Mouse (Mus musculus): ENCODE measurements around the gene Fam43a. TPM values are rescaled to one million over a fixed set of nuclear protein-coding genes. Genes with fewer than 3 reads are reported as not detected.
A peak's percentile ranks its signal among the peaks of the same experiment; 100 is the strongest.

Gene Fam43a
- total RNA-seq, 1 experiment from 2014 or later = 12.6 TPM

DNA sequence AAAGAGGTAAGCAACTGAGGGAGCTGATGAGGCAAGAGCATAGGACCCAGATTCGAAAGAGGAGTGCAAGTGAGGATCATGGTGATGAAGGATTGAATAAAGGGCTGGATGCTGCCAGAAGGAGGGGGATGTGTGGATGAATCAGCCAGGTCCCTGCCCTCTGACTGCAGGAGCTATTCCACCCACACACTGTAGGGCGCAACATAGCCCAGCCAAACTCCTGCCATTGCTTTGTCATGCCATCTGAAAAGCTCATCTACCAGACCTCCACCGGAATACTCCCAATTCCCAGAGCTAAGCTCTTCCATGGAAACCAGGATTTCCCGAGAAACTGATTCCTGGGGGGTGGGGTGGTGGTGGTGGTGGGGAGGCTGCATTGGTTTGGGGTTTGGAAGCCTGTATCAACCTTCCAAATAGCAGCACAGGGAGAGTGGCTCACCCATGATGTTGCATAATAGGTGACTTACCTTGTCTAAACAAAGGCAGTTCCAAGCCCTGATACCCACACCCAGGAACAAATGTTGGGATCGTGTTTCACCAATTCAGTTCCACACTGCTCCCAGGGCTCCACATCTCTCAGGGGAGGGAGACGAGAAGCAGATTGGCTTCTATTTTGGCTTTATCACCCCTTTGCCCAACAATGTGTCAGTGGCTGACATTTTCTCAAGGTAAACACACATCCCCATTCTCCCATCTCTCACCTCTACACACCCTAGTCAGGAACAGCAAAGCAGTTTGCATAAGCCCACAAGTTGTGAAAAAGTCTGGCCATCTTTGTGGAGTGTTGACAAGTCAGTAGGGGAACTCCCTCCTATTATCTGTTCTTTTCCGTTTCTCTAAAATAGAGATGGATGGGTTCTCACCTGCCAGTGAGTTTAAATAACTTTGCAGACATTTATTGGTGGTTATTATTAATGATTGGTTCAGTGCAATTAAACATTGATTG, 9.0 kb upstream of the Fam43a start:
- no peak for ATAC-seq (replicated peaks in 1 of 2; ENCODE audit: insufficient read depth in 1 of 2, low FRiP score in 2 of 2, low TSS enrichment in 1 of 2, low read depth in 1 of 2, poor library complexity in 2 of 2, severe bottlenecking in 2 of 2)

DNA sequence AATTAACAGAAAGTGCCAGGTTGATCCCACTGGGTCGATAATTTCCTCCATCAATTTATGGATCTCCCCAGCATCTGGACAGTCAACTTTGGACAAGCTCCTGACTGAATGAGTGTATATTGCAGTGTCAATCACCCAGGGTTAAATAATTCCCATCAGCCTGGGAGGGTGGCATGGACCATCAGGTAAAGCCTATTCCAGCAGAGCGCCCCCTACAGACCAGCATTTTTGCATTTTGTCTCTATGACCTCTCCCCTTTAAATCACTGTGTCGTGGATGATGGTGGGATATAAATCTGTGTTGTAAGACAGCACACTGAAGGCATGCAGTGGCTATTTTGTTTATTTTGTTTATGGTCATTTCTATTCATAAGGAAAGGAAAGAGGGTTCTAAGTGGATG, 7.5 kb upstream of the Fam43a start:
- no peak for ATAC-seq (replicated peaks in 1 of 2; ENCODE audit: insufficient read depth in 1 of 2, low FRiP score in 2 of 2, low TSS enrichment in 1 of 2, low read depth in 1 of 2, poor library complexity in 2 of 2, severe bottlenecking in 2 of 2)

DNA sequence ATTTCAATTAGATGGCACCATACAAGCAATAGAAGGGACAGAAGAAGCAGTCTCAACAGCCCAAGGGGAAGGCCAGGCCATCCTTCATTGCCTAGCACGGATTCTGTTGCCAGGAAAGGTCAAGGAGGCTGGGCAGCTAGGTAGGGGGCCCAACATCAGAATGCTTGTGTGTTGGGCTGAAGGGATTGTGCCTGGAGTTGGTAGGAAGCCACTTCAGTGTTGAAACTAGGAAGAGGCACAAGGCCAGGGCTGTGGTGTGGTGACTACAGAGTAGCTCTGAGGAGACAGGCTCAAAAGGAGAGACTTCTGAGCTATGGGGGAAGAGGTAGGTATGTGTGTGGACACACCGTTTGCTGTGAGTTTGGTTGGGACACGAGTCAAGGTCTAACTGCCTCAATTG, 4.2 kb upstream of the Fam43a start:
- ATAC-seq (replicated peaks in 1 of 2; ENCODE audit: insufficient read depth in 1 of 2, low FRiP score in 2 of 2, low TSS enrichment in 1 of 2, low read depth in 1 of 2, poor library complexity in 2 of 2, severe bottlenecking in 2 of 2) = no peak

DNA sequence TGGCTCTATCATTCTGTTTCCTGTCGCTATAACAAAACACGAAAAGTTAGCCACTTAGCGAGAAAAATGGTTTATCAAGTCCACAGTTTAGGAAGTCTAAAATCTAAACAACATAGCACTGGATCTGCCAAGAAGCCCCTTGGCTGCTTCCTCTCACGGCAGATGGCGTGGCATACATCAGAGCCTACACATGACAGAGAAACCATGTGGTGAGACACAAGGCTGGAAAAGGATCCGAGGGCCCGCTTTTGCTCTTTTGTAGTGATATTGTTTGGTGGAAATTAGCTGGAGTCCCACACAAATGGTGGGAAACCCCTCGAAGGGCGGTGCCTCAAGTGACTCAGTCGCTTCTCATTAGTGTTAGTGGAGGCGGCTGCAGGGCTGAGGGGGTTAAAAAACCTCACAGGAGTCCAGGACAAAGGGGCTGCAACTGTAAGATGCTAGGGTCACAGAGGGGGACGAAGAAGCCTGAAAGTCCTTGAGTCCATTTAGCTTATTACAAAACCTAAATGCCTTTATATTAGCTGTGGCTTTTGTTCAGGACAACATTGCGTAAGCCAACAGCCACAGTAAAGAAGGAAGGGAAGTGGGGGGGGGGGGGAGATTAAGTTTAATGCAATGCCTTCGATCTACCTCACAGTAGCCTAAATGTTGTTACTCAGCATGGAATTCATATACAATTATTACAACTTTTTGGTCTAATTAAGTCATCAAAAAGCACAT, 3.5 kb upstream of the Fam43a start:
- ATAC-seq (replicated peaks in 1 of 2; ENCODE audit: insufficient read depth in 1 of 2, low FRiP score in 2 of 2, low TSS enrichment in 1 of 2, low read depth in 1 of 2, poor library complexity in 2 of 2, severe bottlenecking in 2 of 2) = no peak

DNA sequence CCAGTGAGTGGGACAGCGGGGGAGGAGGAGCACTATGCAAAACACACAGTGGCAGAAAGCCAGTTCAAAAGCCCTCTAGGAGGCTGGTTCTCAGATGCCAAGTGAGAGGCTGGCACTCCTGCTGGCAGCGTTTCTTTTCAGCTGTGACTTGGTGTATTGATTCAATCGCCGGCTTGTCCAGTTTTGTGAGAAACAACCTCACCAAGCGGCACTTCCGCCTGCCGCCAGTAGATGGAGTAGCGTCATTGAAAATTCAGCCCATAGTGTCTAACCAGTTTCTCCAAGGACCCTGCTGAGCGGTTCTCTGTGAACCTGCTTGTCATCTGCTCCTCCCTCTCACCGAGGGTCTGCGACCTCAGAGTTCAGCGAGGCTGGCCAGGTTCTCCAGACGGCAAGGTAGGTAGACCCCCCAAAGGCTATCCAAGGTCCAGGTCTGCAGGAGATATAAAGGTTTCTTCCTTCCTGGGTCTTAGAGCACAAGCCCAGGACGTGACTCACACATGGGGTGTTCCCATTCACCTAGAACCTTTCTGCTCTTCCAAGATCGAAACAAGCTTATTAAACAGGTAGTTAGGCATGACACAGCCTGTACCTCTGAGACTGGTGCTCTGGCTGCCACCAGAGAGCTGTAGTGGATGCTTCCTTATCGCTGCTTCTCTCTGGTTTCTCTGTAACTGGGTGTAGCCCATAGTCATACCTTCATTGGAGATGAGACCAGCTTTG, 2.4 kb upstream of the Fam43a start:
- ATAC-seq (replicated peaks in 1 of 2; ENCODE audit: insufficient read depth in 1 of 2, low FRiP score in 2 of 2, low TSS enrichment in 1 of 2, low read depth in 1 of 2, poor library complexity in 2 of 2, severe bottlenecking in 2 of 2) = peak; percentile 49 to 54

DNA sequence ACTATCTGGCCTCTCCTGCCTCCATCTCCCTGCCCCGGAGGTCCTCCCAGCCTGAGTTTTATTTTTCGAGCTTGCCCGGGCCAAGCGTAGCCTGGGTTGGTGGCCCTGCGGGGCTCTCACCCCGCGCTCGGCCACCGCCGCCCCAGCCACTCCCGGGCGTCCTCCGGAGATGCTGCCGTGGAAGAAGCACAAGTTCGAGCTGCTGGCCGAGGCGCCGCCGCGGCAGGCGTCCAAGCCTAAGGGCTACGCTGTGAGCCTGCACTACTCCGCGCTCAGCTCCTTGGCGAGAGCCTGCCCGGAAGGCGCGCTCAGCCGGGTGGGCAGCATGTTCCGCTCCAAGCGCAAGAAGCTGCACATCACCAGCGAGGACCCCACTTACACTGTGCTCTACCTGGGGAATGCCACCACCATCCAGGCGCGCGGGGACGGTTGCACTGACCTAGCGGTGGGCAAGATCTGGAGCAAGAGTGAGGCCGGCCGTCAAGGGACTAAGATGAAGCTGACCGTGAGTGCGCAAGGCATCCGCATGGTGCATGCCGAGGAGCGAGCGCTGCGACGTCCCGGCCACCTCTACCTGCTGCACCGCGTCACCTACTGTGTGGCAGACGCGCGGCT, 1.0 kb downstream of the Fam43a start:
- ATAC-seq (replicated peaks in 1 of 2; ENCODE audit: insufficient read depth in 1 of 2, low FRiP score in 2 of 2, low TSS enrichment in 1 of 2, low read depth in 1 of 2, poor library complexity in 2 of 2, severe bottlenecking in 2 of 2) = no peak

DNA sequence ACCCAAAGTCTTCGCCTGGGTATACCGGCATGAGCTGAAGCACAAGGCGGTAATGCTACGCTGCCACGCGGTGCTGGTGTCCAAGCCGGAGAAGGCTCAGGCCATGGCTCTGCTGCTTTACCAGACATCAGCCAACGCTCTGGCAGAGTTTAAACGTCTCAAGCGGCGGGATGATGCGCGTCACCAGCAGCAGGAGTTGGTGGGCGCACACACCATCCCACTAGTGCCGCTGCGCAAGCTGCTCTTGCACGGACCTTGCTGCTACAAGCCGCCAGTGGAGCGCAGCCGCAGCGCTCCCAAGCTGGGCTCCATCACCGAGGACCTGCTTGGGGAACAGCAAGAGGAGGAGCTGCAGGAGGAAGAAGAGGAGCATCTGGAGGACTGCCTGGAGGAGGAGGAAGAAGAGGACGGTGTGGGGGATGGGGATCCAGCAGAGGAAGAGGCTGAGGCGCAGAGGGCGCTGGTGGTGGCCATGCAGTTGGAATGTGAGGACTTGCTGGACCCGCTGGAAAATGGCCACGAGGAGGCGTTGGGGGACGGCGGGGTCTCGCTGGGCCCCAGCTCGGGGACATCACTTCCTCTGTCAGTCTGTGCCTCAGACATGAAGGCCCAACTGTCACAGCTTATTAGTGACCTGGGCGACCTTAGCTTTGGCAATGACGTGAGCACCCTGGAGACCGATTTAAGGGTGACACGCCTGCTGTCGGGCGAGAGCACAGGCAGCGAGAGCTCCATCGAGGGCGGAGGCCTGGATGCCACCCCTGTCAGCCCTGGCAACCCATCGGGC, 1.7 kb downstream of the Fam43a start:
- ATAC-seq (replicated peaks in 1 of 2; ENCODE audit: insufficient read depth in 1 of 2, low FRiP score in 2 of 2, low TSS enrichment in 1 of 2, low read depth in 1 of 2, poor library complexity in 2 of 2, severe bottlenecking in 2 of 2) = no peak

DNA sequence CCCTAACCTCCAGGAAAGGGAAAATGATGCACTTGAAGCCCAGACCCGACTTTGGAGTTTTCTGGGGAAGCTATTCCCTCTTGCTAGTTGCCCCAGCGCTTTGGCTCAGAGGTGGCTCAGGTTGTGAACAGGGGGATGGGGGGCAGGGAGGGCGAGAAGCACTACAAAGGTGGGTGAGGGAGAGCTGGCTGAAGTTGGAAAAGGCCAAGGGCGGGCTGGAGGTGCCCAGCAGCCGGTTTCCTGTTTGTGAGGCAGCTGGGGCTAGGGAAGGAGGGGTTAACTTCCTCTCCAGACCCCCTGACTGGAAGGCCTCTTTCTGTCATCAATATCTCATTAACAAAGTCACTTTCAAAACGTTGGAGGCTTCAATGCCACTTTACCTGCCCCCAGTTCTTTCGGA, 2.4 kb downstream of the Fam43a start:
- ATAC-seq (replicated peaks in 1 of 2; ENCODE audit: insufficient read depth in 1 of 2, low FRiP score in 2 of 2, low TSS enrichment in 1 of 2, low read depth in 1 of 2, poor library complexity in 2 of 2, severe bottlenecking in 2 of 2) = no peak

DNA sequence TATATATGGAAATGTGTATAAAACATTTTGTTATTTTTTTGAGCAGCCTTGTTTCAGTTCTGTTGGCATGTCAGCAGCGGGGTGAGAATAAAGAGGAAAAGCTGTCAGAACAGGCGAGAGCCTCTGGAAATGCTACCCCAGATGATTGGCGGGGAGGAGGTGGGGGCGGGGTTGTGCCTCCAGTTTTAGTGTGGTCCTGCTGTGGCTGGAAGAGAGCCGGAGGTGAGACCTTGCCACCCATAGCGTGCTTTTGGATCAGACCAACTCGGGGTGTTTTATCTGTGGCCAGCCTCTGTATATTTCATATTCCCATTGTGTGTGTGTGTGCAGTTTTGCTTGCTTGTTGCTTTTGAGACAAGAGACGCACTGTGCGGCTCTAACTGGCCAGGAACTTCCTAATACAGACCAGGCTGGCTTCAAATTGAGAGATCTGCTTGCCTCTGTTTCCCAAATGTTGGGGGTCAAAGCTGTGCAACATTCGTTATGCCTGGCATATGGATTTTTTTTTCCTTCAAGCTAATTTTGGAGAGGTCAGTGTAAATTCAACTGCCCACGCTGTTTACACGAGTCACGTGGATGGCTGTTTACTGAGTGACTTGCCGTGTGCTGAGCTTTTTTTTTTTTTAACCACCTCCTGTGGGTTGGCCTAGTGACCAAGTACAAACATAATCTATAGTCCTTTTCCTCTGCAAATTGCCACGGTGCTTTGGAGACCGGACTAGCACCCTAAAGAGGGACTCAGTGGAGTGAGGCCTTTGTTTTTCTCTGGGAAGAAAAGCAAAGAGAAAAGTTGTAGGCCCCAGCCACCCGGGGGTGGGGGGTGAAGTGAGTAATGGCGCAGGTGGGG, 3.4 kb downstream of the Fam43a start:
- no peak for ATAC-seq (replicated peaks in 1 of 2; ENCODE audit: insufficient read depth in 1 of 2, low FRiP score in 2 of 2, low TSS enrichment in 1 of 2, low read depth in 1 of 2, poor library complexity in 2 of 2, severe bottlenecking in 2 of 2)

DNA sequence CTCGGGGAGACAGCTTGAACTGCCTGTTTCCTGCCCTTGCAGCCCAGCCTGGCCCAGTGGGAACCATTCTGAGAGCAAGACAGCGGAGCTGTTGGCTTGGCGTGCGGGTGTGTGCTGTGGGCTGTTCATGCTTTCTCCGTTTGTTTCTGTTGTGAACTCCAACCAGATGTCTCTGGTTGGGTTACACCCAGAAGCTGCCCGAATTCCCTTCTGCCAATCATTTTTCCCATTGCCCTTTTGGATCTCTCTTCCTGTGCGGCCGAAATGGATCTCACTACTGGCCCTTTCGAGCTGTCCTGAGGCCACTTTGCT, 4.0 kb downstream of the Fam43a start:
- no peak for ATAC-seq (replicated peaks in 1 of 2; ENCODE audit: insufficient read depth in 1 of 2, low FRiP score in 2 of 2, low TSS enrichment in 1 of 2, low read depth in 1 of 2, poor library complexity in 2 of 2, severe bottlenecking in 2 of 2)

DNA sequence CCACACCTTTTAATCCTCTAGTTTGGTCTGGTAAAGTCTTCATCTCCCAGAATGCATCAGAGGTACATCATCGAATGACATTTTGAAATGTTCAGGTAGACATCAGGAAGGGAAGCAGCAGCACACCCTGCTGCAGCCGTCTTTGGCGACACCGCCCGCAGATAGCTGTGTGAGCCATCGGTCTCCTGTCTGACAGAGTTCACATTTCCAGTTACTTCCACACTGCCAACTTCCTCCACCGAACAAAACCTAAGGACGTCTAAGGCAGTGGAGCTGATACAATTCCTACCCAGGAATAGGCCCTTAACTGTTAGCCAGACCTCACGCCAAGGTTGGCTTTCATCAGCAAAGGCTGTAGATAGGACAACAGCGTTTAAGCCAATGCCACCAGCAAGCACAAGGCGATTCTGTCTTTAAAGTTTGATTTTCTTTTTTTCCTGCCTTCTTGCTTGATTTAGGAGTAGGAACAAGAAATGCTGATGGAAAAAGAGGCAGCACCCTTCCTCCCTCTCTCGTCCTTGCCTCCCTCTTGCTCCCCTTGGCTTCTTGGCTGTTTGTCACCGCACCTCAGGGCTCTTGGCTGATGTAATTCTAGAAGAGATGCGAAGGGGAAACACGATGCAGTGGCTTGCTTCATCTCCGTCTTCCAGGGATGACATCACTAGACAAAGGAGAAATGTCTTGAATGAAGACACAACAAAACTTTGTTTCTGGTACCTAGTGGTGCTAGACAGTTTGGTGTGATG, 4.7 kb downstream of the Fam43a start:
- no peak for ATAC-seq (replicated peaks in 1 of 2; ENCODE audit: insufficient read depth in 1 of 2, low FRiP score in 2 of 2, low TSS enrichment in 1 of 2, low read depth in 1 of 2, poor library complexity in 2 of 2, severe bottlenecking in 2 of 2)

DNA sequence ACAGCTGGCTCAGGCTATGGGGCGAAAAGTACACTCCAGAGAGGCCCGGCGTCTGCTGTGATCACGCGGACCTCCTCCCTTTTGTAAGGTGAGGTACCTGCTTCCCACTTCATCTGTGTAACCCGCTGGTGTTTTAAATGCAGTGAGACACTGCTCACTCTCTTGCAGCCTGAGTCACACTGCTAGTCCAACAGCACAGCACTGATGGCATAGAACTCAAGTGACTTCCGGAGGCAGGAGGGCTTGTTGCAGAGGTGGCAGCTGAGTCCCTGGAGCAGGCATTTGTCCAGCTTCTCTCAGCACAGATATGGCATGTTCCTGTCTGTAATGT, 5.2 kb downstream of the Fam43a start:
- no peak for ATAC-seq (replicated peaks in 1 of 2; ENCODE audit: insufficient read depth in 1 of 2, low FRiP score in 2 of 2, low TSS enrichment in 1 of 2, low read depth in 1 of 2, poor library complexity in 2 of 2, severe bottlenecking in 2 of 2)

DNA sequence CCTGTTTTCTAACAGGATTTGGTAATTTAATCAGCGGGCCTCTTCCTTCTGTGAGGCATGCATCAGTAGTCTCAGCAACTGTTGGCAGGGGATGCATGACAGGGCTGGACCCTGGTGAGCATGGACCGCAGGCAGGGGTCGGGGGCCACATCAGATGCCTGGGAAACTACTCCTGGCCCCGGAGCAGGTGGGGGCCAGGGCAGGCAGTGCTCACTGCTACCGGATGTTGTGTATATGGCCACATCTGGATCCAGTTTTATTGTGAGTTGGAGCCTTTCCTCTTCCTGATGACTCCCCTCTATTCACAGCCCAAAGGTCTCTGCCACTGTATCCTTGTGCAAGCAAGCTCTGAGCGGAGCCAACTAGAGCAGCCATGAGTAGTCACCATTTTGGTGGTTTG, 6.0 kb downstream of the Fam43a start:
- ATAC-seq (replicated peaks in 1 of 2; ENCODE audit: insufficient read depth in 1 of 2, low FRiP score in 2 of 2, low TSS enrichment in 1 of 2, low read depth in 1 of 2, poor library complexity in 2 of 2, severe bottlenecking in 2 of 2) = no peak

DNA sequence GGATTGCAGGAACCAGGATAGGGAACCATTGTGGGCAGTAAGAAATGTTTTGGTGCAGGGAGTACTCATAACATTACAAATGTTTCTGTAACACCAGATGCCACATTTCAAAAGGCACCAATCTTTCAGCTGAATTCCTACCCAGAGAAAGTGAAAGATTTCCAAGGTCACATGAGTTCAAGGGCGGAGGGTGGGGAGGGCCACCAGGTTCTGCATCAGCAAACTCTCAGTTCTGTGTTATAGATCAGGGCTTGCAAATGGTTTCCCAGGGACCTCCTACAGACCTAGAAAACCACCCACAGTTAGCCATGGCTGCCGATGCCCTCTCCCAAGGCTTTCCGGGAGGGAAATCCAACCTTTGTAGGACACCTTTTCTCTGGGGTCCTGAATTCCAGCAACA, 8.3 kb downstream of the Fam43a start:
- no peak for ATAC-seq (replicated peaks in 1 of 2; ENCODE audit: insufficient read depth in 1 of 2, low FRiP score in 2 of 2, low TSS enrichment in 1 of 2, low read depth in 1 of 2, poor library complexity in 2 of 2, severe bottlenecking in 2 of 2)

DNA sequence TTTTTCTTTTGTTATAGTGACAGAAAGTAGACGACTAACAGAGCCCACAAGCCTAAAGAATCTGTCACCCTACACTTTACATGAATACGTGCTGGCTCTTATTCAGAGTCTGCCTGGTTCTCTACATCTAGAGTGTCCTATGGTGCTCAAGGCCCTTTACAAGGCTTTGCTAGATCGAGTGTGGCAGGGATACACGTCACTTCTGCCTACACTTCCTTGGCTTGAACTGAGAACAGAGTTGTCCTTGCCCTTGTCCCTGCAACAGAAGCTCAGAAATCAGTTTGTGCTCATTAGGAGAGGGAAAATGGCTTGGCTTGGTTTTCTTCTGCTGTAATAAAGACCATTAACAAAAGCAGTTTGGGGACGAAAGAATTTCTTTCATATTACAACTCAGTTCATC, 11.8 kb downstream of the Fam43a start:
- ATAC-seq (replicated peaks in 1 of 2; ENCODE audit: insufficient read depth in 1 of 2, low FRiP score in 2 of 2, low TSS enrichment in 1 of 2, low read depth in 1 of 2, poor library complexity in 2 of 2, severe bottlenecking in 2 of 2) = no peak

DNA sequence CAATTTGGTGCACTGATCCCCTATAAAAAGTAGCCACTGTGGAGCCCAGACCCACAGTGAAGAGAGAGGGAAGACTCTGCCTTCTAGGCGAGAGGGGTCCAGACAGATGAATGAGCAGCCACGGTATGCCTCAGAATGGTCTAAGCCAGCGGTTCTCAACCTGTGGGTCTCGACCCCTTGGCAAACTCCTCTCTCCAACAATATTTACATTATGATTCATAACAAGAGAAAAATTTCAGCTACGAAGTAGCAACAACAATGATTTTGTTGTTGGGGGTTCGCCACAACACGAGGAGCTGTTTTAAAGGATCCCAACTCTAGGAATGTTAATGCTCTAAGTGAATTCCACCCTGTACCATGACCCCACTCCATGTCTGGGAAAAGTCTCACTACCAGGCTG, 13.6 kb downstream of the Fam43a start:
- no peak for ATAC-seq (replicated peaks in 1 of 2; ENCODE audit: insufficient read depth in 1 of 2, low FRiP score in 2 of 2, low TSS enrichment in 1 of 2, low read depth in 1 of 2, poor library complexity in 2 of 2, severe bottlenecking in 2 of 2)

Measured in hematopoietic stem cell, adult 5-6 weeks (primary cell).